Mouse (Mus musculus) stomach, embryonic 14.5 days (tissue): ENCODE measurements around the gene Sv2c. TPM values are rescaled to one million over a fixed set of nuclear protein-coding genes. Genes with fewer than 3 reads are reported as not detected.
"Not testable (repeated sequence)": the region's sequence is repeated elsewhere in the genome, so short reads cannot be mapped to it uniquely, and the experiment has no call there.

Experiments used
- ATAC-seq: fragments of 200-750 bp; cut with Nextera tagmentation; 2 replicates; pipeline ENCODE4 v1.8.0; 2017; ENCODE audit warnings: low read depth, moderate TSS enrichment; ENCODE audit not compliant: insufficient number of reproducible peaks, insufficient read depth, low FRiP score
- H3K27ac ChIP-seq: fragments of 300-500 bp; sonication (generic); 2 replicates; pipeline ENCODE4 v1.5.1; 2014; ENCODE audit warnings: mild to moderate bottlenecking, low read length, moderate library complexity, mixed read lengths
- H3K27me3 ChIP-seq: fragments of 300-500 bp; sonication (generic); 2 replicates; pipeline ENCODE4 v1.6.1; 2014; ENCODE audit warnings: low read length, control low read depth, mixed read lengths; ENCODE audit not compliant: control insufficient read depth, insufficient read depth
- H3K36me3 ChIP-seq: fragments of 300-500 bp; sonication (generic); 2 replicates; pipeline ENCODE4 v1.6.1; 2014; ENCODE audit warnings: mild to moderate bottlenecking, control low read depth, low read length, moderate library complexity, mixed read lengths; ENCODE audit not compliant: control insufficient read depth, insufficient read depth
- H3K4me1 ChIP-seq: fragments of 300-500 bp; sonication (generic); 2 replicates; pipeline ENCODE4 v1.6.1; 2014; ENCODE audit warnings: low read length, control low read depth, mixed read lengths; ENCODE audit not compliant: control insufficient read depth, insufficient read depth
- H3K4me2 ChIP-seq: fragments of 300-500 bp; sonication (generic); replicated peaks from 2 replicates; pipeline ENCODE4 v1.6.1; 2014; ENCODE audit warnings: low read depth, low read length, control low read depth
- H3K4me3 ChIP-seq: fragments of 300-500 bp; sonication (generic); 2 replicates; pipeline ENCODE4 v1.5.1; 2014; ENCODE audit warnings: low read depth, low read length, control low read depth
- H3K9ac ChIP-seq: fragments of 300-500 bp; sonication (generic); replicated peaks from 2 replicates; pipeline ENCODE4 v1.6.1; 2014; ENCODE audit warnings: low read depth, mild to moderate bottlenecking, control low read depth, low read length, moderate library complexity, mixed read lengths
- H3K9me3 ChIP-seq: fragments of 300-500 bp; sonication (generic); 2 replicates; pipeline ENCODE4 v1.6.1; 2016; ENCODE audit warnings: low read depth, low read length, control low read depth; ENCODE audit not compliant: control insufficient read depth
- WGBS: fragments of 180-500 bp; shearing (Covaris S2); extraction: QIAGEN DNeasy Blood & Tissue Kit; methylation state at CpG from one replicate; pipeline ENCODE4 v1.1.7; 2014; 5-methylcytosine and 5-hydroxymethylcytosine counted together
- polyA plus RNA-seq: library from polyadenylated mRNA; unstranded; fragments of >200 nt; fragmentation: Nextera tagmentation; extraction: Ambion mirVana; gene quantifications from 2 replicates; pipeline ENCODE4 v1.2.1, GENCODE M21; 2014

The Sv2c gene
- polyA plus RNA-seq, 1 experiment from 2014 or later: 2.7 TPM

DNA sequence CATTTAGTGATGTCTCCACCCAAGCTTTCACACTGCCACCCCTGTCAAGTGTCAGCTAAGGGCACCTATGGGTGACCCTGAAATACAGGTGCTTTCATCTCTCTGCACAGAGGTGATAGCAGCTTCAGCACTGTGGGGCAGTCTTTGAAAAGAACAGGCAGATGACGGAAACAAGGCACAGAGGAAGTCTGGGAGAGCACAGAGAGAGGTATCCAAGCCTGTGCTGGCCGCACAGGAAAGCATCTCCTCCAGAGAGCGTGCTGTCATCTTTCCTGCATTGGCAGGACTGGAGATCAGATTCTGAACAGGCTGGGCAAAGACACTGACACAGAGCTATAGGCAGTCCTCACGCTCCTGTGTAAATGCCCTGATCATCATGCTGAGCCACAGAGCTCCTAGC is 41.4 kb downstream of the Sv2c start:
- WGBS: 68% methylated on average over 4 of the region's 4 CpGs
- Histone ChIP-seq H3K9me3 (no peaks in the 10 kb centered on the region), H3K27me3 (no peaks in the 10 kb centered on the region), H3K36me3 (no peaks in the 10 kb centered on the region), H3K4me1 (no peaks in the 10 kb centered on the region), H3K4me2 (no peak overlapping the region), H3K27ac (no peak overlapping the region), H3K4me3 (no peak overlapping the region), H3K9ac (no peak overlapping the region)
- no peak; the same call in 1 of the 2 replicates for ATAC-seq

DNA sequence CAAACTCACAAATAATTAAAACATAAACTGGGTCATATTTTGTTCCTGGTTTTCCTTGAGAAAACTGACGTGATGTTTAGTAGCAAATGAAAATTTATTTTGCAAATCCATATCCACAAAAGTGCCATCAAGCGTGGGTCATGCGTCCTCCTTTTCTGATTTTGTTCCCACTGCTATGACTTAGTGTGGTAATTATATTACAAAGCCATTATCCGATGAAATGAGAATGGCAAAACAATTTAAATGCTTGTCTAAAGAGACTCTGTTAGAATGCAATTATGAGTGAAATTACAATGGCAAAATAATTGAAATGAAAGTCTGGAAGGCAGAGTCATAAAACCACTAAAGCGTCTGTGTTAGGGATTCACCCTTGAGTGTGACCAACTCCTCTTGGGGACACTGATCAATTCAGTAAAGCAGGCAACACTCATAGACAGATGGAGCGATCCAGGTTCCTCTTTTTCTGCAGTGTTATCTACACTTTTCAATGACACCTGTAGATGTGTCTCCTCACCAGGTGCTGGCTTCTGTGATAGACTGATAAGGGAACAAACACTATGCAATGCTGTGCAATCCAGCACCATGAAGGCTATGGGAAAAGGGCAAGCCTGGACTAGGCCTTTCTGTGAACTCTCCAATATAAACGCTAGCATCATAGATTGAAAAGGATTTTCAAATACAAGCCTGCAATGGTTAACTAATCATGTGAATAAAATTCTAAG is 46.6 kb downstream of the Sv2c start:
- Histone ChIP-seq H3K27ac (no peak overlapping the region), H3K9ac (no peak overlapping the region), H3K27me3 (no peaks in the 10 kb centered on the region), H3K36me3 (no peaks in the 10 kb centered on the region), H3K4me3 (no peak overlapping the region), H3K4me1 (no peaks in the 10 kb centered on the region), H3K4me2 (no peak overlapping the region), H3K9me3 (no peaks in the 10 kb centered on the region)
- 77% methylated on average over 7 of the region's 7 CpGs for WGBS
- no peak for ATAC-seq

DNA sequence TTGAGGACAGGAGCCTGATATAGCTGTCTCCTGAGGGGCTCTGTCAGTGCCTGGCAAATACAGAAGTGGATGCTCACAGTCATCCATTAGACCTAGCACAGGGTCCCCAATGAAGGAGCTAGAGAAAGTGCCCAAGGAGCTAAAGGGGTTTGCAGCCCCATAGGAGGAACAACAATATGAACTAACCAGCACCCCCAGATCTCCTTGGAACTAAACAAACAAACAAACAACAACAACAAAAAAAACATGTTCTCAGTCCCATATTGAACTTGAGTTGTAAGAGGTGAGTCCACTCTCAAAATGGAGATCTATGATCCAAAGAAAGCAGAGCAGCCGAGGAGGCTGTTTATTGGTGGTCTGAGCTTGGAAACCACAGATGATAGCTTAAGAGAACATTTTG is 50.6 kb downstream of the Sv2c start, which contains the start of gene Gm17190:
Gm17190 (plus strand) TSS at position 301 of the 400 bp plus-strand sequence.
- H3K27ac ChIP-seq, H3K36me3 ChIP-seq, H3K4me3 ChIP-seq, H3K9me3 ChIP-seq, H3K9ac ChIP-seq, H3K27me3 ChIP-seq, H3K4me2 ChIP-seq, H3K4me1 ChIP-seq, ATAC-seq: not testable (repeated sequence)
- 86% methylated on average over 1 of the region's 1 CpGs for WGBS

DNA sequence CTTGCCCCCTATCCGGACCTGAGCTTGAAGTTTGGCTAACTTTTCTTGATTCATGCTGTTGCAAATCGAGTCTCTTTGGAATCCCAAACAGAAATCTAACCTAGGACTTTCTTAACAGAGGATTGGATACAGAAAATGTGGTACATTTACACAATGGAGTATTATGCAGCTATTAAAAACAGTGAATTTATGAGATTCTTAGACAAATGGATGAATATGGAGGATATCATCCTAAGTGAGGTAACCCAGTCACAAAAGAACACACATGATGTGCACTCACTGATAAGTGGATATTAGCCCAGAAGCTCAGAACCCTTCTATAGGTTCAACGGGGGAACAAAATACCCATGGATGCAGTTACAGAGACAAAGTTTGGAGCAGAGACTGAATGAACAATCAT is 51.1 kb downstream of the Sv2c start, which contains the start of gene Gm20075:
Gm20075 (minus strand) TSS at position 101 of the 400 bp plus-strand sequence.
- H3K27me3 ChIP-seq, H3K9ac ChIP-seq, H3K4me3 ChIP-seq, H3K4me2 ChIP-seq, H3K27ac ChIP-seq, H3K36me3 ChIP-seq, H3K9me3 ChIP-seq, H3K4me1 ChIP-seq, ATAC-seq: not testable (repeated sequence)
- 80% methylated on average over 3 of the region's 3 CpGs for WGBS

DNA sequence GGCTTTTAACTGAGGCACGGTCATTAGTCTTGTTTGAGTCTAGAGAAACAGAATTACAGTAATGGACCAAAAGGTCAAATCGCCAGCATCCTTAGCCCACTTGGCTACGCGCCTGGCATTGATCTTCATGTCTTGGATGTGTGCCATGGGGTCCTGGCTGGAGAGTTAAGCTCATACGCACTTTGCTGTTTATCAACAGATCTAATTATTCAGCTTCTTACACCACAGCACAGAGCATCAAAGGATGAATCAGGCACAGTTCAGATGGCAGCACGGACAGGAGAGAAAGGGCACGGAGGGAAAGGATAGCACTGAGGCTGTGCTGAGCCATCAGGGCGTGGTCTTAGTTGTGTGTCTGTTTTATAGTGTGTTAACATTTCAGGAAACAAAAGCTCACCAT is 58.8 kb downstream of the Sv2c start:
- 46% methylated on average over 8 of the region's 8 CpGs for WGBS
- H3K4me3 ChIP-seq: no peak overlapping the region
- no peaks in the 10 kb centered on the region for H3K9me3 ChIP-seq
- no peak overlapping the region for H3K4me2 ChIP-seq
- no peaks in the 10 kb centered on the region for H3K36me3 ChIP-seq
- H3K9ac ChIP-seq: no peak overlapping the region
- no peak overlapping the region for H3K27ac ChIP-seq
- H3K4me1 ChIP-seq: no peaks in the 10 kb centered on the region
- H3K27me3 ChIP-seq: no peaks in the 10 kb centered on the region
- ATAC-seq: no peak

DNA sequence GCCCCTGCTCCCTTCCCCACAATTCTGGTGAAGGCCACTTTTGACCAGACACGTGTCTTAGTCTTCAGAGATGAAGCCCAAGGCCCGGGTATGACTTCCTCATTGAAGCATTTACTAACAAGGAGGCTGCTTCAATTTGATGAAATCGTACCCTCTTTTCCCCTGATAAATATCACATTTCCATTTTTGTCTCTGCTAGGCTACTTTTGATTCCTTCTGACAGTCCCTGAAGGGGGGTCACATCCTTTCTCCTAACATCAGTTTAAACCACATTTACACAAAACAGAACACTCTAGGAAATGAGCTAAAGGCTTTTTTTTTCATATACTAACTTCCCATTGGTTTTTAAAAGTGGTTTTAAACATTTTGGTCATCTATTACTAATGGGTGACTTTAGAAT is 79.6 kb downstream of the Sv2c start:
- WGBS: 74% methylated on average over 3 of the region's 3 CpGs
- Histone ChIP-seq H3K4me1 (no peaks in the 10 kb centered on the region), H3K27ac (no peak overlapping the region), H3K27me3 (no peaks in the 10 kb centered on the region), H3K4me2 (no peak overlapping the region), H3K9me3 (no peaks in the 10 kb centered on the region), H3K9ac (no peak overlapping the region), H3K36me3 (no peaks in the 10 kb centered on the region), H3K4me3 (no peak overlapping the region)
- no peak for ATAC-seq

DNA sequence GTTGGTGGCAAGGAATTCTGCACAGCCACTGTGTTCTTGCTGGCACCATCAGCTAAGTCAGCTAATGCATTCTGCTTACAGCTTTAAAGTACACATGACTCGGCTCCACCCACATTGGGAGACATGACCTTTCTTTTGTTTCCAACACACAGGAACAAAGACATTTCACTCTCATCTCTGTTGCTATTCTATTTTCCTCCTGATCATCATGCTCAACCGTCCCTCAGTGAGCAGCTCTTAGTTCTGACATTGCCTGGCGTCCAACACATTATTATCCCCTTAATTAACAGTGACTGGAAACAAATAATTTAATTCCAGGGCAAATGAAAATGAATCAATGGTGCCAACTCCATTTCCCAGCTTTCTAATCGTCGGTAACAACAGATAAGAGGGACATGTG is 87.0 kb downstream of the Sv2c start:
- WGBS: 62% methylated on average over 5 of the region's 5 CpGs
- H3K27me3 ChIP-seq: no peaks in the 10 kb centered on the region
- no peaks in the 10 kb centered on the region for H3K36me3 ChIP-seq
- no peaks in the 10 kb centered on the region for H3K9me3 ChIP-seq
- ATAC-seq: no peak
- H3K27ac ChIP-seq: no peak overlapping the region
- no peak overlapping the region for H3K4me3 ChIP-seq
- no peak overlapping the region for H3K9ac ChIP-seq
- no peaks in the 10 kb centered on the region for H3K4me1 ChIP-seq
- H3K4me2 ChIP-seq: no peak overlapping the region

DNA sequence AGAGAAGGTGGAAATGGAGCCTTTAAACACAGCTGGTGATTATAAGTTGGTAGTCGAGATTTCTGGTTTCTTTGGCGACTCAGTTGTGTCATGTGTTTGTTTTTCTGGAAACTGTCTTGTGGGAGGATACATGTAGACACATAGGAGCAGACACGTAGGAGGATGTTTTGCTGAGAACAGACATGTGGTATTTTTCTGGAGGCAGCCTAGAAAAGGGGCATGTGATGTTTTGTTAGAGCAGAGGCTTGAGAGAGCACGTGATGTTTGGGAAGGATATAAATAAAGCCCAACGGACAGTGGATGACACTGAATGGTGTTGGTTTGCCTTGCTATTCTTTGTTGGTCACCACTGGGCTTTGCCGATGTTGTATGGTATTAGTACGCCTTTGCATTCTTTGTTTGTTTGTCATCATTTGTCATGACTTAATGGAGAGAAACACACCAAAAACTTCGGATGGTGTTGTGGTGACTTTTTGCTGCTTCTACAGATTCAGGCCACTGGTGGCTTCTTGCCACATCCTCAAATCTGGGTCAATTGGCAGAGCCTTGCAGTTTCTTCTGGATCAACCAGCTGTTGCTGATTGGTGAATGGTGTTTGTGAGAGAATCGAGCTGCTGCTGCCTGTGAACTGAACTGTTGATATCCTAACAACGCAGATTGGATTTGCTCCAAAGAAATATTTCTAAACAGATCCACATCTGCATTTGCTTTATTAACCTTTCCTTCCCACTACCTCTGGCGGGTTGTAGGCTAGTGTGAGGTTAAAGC is 91.9 kb downstream of the Sv2c start:
- Histone ChIP-seq H3K9ac (no peak overlapping the region), H3K4me2 (no peak overlapping the region), H3K36me3 (no peaks in the 10 kb centered on the region), H3K9me3 (no peaks in the 10 kb centered on the region), H3K27ac (no peak overlapping the region), H3K4me1 (no peaks in the 10 kb centered on the region), H3K27me3 (no peaks in the 10 kb centered on the region), H3K4me3 (no peak overlapping the region)
- 70% methylated on average over 11 of the region's 11 CpGs for WGBS
- ATAC-seq: no peak
